Mouse (Mus musculus) ES-Bruce4 (cell line): ENCODE data around the gene Mast4.

Experiments used
- CTCF ChIP-seq: IDR thresholded peaks from one replicate; pipeline ENCODE4 v1.8.1; 2011; ENCODE audit warnings: low read depth, low read length
- POLR2A ChIP-seq: IDR thresholded peaks from one replicate; pipeline ENCODE4 v1.8.1; 2011; ENCODE audit warnings: low read length; ENCODE audit not compliant: insufficient read depth

GRCm38 (mm10) chr13:103120669-103121131, 213.6 kb downstream of the Mast4 start:
- TF ChIP-seq POLR2A (no peak), CTCF (peak; percentile 50)
